Mouse (Mus musculus): ENCODE results near the gene Hist1h3h. TPM values are rescaled to one million over a fixed set of nuclear protein-coding genes. Genes with fewer than 3 reads are reported as not detected.
"Not testable (repeated sequence)": the region's sequence is repeated elsewhere in the genome, so short reads cannot be mapped to it uniquely, and the experiment has no call there.

Gene Hist1h3h
- polyA plus RNA-seq, 1 experiment from 2014 or later: 3.2 TPM

DNA sequence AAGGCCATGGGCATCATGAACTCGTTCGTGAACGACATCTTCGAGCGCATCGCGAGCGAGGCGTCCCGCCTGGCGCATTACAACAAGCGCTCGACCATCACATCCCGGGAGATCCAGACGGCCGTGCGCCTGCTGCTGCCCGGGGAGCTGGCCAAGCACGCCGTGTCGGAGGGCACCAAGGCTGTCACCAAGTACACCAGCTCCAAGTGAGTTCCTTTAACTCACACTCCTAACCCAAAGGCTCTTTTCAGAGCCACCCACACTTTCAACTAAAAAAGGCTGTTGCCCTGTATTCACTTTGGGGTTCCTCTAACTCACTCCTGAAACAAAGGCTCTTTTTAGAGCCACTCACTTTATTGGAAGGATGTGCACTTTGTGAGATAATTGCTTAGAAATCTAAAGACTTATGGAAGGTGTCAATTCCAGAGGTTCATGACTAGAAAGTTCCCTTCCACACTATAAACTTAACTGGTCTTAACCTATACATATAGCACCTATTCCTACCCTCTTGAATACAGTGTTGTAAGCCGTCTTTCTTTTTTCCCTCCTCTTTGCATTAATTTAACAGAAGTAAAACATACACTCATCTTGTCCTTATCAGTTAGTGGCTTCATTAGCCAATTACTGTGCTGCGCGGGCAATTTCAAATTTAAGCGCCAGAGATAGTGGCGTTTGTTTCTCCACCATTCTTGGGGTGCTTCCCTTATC lies 37.0 kb downstream of the Hist1h3h start:
- H3K9me3 ChIP-seq (replicated peaks); ATAC-seq (ENCODE audit: low FRiP score): not testable (repeated sequence)
- H3K4me2 ChIP-seq: peak overlapping the region; percentile 80

DNA sequence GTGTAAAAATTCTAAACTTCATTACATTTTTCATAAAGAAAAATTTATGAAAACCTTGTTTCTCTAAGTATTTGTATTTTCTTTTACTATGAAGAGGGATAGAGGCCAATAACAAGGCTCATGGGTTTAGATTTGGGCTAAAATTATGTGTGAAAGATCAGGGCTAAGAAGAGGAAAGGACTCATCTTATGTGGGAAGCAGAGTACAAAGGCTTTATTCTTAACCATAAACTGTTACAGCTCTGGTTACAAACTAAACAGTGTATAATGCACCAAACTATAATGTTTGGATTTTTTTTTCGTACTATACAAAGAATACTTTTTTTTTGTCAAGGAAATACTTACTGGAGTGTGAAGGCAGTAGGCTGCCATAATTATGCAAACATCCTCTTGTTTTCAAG lies 38.2 kb downstream of the Hist1h3h start:
- WGBS: 71% methylated on average over 1 of the region's 1 CpGs
- H3K36me3 ChIP-seq: no peaks in the 10 kb centered on the region
- no peak overlapping the region for H3K4me3 ChIP-seq (replicated peaks)
- H3K27ac ChIP-seq (replicated peaks): no peak overlapping the region
- no peaks in the 10 kb centered on the region for H3K27me3 ChIP-seq (replicated peaks)
- peaks cover 15% of the 10 kb centered on the region for H3K4me1 ChIP-seq
- ATAC-seq (ENCODE audit: low FRiP score): no peak
- H3K9ac ChIP-seq (replicated peaks): no peak overlapping the region
- H3K4me2 ChIP-seq: no peak overlapping the region
- no peaks in the 10 kb centered on the region for H3K9me3 ChIP-seq (replicated peaks)

More for the DNA sequence above, 37.0 kb downstream of the Hist1h3h start:
- H3K36me3 ChIP-seq; H3K9ac ChIP-seq (replicated peaks); H3K27me3 ChIP-seq (replicated peaks): not testable (repeated sequence)
- Histone ChIP-seq H3K4me1 (peaks cover 20% of the 10 kb centered on the region), H3K4me3 (replicated peaks) (peak overlapping the region; percentile 48), H3K27ac (replicated peaks) (peak overlapping the region; percentile 92)
- under 1% methylated on average over 17 of the region's 26 CpGs for WGBS

Small RNA genes within 50 kb of the gene (microRNA-seq; reads per million reads assigned to microRNA genes)
- not detected for gene Gm44357
- gene Gm44367: not detected
- gene Gm44454: not detected

Other genes with a start within 250 kb of the Hist1h3h start
- 3.0 TPM in 2 replicates for gene Nkapl, start 249.2 kb upstream of the Hist1h3h start, polyA plus RNA-seq (2015; fragmentation: Nextera tagmentation; extraction: Ambion mirVana)
- gene Zkscan4, start 238.8 kb upstream of the Hist1h3h start, polyA plus RNA-seq (2015; fragmentation: Nextera tagmentation; extraction: Ambion mirVana): 8.7 and 10.0 TPM in 2 replicates
- gene Gm10065, start 238.2 kb upstream of the Hist1h3h start, polyA plus RNA-seq (2015; fragmentation: Nextera tagmentation; extraction: Ambion mirVana): not detected in 2 replicates
- gene AK157302, start 222.4 kb upstream of the Hist1h3h start, polyA plus RNA-seq (2015; fragmentation: Nextera tagmentation; extraction: Ambion mirVana): 0.24 and 0.41 TPM in 2 replicates
- gene Gm11273, start 216.2 kb upstream of the Hist1h3h start, polyA plus RNA-seq (2015; fragmentation: Nextera tagmentation; extraction: Ambion mirVana): 8.5 and 9.7 TPM in 2 replicates
- 4.3 and 4.9 TPM in 2 replicates for gene Zkscan8, start 186.5 kb upstream of the Hist1h3h start, polyA plus RNA-seq (2015; fragmentation: Nextera tagmentation; extraction: Ambion mirVana)
- 0.08 and 0.11 TPM in 2 replicates for gene Olfr1366, start 174.9 kb upstream of the Hist1h3h start, polyA plus RNA-seq (2015; fragmentation: Nextera tagmentation; extraction: Ambion mirVana)
- 0.04 TPM in 2 replicates for gene Olfr1535, start 157.8 kb upstream of the Hist1h3h start, polyA plus RNA-seq (2015; fragmentation: Nextera tagmentation; extraction: Ambion mirVana)
- not detected in 2 replicates for gene Olfr1364, start 135.9 kb upstream of the Hist1h3h start, polyA plus RNA-seq (2015; fragmentation: Nextera tagmentation; extraction: Ambion mirVana)
- not detected in 2 replicates for gene Olfr1362, start 103.6 kb upstream of the Hist1h3h start, polyA plus RNA-seq (2015; fragmentation: Nextera tagmentation; extraction: Ambion mirVana)
- 0.04 TPM in 1 of 2 replicates, not detected in the other for gene Olfr11, start 75.1 kb upstream of the Hist1h3h start, polyA plus RNA-seq (2015; fragmentation: Nextera tagmentation; extraction: Ambion mirVana)
- not detected in 2 replicates for gene Olfr1361, start 54.3 kb upstream of the Hist1h3h start, polyA plus RNA-seq (2015; fragmentation: Nextera tagmentation; extraction: Ambion mirVana)
- not detected in 2 replicates for gene Olfr1360, start 40.3 kb upstream of the Hist1h3h start, polyA plus RNA-seq (2015; fragmentation: Nextera tagmentation; extraction: Ambion mirVana)
- not detected in 2 replicates for gene Olfr1359, start 19.5 kb upstream of the Hist1h3h start, polyA plus RNA-seq (2015; fragmentation: Nextera tagmentation; extraction: Ambion mirVana)
- not detected in 2 replicates for gene Hist1h2bl, start 1.5 kb upstream of the Hist1h3h start, polyA plus RNA-seq (2015; fragmentation: Nextera tagmentation; extraction: Ambion mirVana)
- 7.9 and 9.5 TPM in 2 replicates for gene Hist1h2ai, start 1.2 kb upstream of the Hist1h3h start, polyA plus RNA-seq (2015; fragmentation: Nextera tagmentation; extraction: Ambion mirVana)
- 0.87 and 2.3 TPM in 2 replicates for gene Hist1h2bm, start 4.4 kb downstream of the Hist1h3h start, polyA plus RNA-seq (2015; fragmentation: Nextera tagmentation; extraction: Ambion mirVana)
- 0.45 and 0.56 TPM in 2 replicates for gene Hist1h4j, start 17.4 kb downstream of the Hist1h3h start, polyA plus RNA-seq (2015; fragmentation: Nextera tagmentation; extraction: Ambion mirVana)
- 2.2 and 2.7 TPM in 2 replicates for gene Hist1h4k, start 32.8 kb downstream of the Hist1h3h start, polyA plus RNA-seq (2015; fragmentation: Nextera tagmentation; extraction: Ambion mirVana)
- 5.6 and 7.7 TPM in 2 replicates for gene Hist1h2ak, start 36.2 kb downstream of the Hist1h3h start, polyA plus RNA-seq (2015; fragmentation: Nextera tagmentation; extraction: Ambion mirVana)
- not detected in 2 replicates for gene Hist1h2bn, start 36.5 kb downstream of the Hist1h3h start, polyA plus RNA-seq (2015; fragmentation: Nextera tagmentation; extraction: Ambion mirVana)
- 2.2 and 5.8 TPM in 2 replicates for gene Hist1h1b, start 63.0 kb downstream of the Hist1h3h start, polyA plus RNA-seq (2015; fragmentation: Nextera tagmentation; extraction: Ambion mirVana)
- gene Hist1h3i, start 65.7 kb downstream of the Hist1h3h start, polyA plus RNA-seq (2015; fragmentation: Nextera tagmentation; extraction: Ambion mirVana): 20.1 and 38.6 TPM in 2 replicates
- 4.1 TPM in 1 of 2 replicates, not detected in the other for gene Hist1h2an, start 69.6 kb downstream of the Hist1h3h start, polyA plus RNA-seq (2015; fragmentation: Nextera tagmentation; extraction: Ambion mirVana)
- 0.56 and 1.8 TPM in 2 replicates for gene Hist1h2bp, start 69.8 kb downstream of the Hist1h3h start, polyA plus RNA-seq (2015; fragmentation: Nextera tagmentation; extraction: Ambion mirVana)
- gene Hist1h2bq, start 92.5 kb downstream of the Hist1h3h start, polyA plus RNA-seq (2015; fragmentation: Nextera tagmentation; extraction: Ambion mirVana): 3.9 and 10.2 TPM in 2 replicates
- gene Hist1h2ao, start 92.8 kb downstream of the Hist1h3h start, polyA plus RNA-seq (2015; fragmentation: Nextera tagmentation; extraction: Ambion mirVana): 1.5 TPM in 1 of 2 replicates, not detected in the other
- gene Hist1h4m, start 94.1 kb downstream of the Hist1h3h start, polyA plus RNA-seq (2015; fragmentation: Nextera tagmentation; extraction: Ambion mirVana): not detected in 2 replicates
- gene Hist1h4n, start 114.5 kb downstream of the Hist1h3h start, polyA plus RNA-seq (2015; fragmentation: Nextera tagmentation; extraction: Ambion mirVana): 3.9 and 6.9 TPM in 2 replicates
- 380 and 932 TPM in 2 replicates for gene Hist1h2ap, start 115.8 kb downstream of the Hist1h3h start, polyA plus RNA-seq (2015; fragmentation: Nextera tagmentation; extraction: Ambion mirVana)
- gene Hist1h2br, start 116.1 kb downstream of the Hist1h3h start, polyA plus RNA-seq (2015; fragmentation: Nextera tagmentation; extraction: Ambion mirVana): 3.4 and 10.4 TPM in 2 replicates
- gene Zfp184, start 227.4 kb downstream of the Hist1h3h start, polyA plus RNA-seq (2015; fragmentation: Nextera tagmentation; extraction: Ambion mirVana): 10.3 and 11.5 TPM in 2 replicates